Mouse (Mus musculus): ENCODE results near the gene Ccnd2.
A peak's percentile ranks its signal among the peaks of the same experiment; 100 is the strongest.

The Ccnd2 gene

DNA sequence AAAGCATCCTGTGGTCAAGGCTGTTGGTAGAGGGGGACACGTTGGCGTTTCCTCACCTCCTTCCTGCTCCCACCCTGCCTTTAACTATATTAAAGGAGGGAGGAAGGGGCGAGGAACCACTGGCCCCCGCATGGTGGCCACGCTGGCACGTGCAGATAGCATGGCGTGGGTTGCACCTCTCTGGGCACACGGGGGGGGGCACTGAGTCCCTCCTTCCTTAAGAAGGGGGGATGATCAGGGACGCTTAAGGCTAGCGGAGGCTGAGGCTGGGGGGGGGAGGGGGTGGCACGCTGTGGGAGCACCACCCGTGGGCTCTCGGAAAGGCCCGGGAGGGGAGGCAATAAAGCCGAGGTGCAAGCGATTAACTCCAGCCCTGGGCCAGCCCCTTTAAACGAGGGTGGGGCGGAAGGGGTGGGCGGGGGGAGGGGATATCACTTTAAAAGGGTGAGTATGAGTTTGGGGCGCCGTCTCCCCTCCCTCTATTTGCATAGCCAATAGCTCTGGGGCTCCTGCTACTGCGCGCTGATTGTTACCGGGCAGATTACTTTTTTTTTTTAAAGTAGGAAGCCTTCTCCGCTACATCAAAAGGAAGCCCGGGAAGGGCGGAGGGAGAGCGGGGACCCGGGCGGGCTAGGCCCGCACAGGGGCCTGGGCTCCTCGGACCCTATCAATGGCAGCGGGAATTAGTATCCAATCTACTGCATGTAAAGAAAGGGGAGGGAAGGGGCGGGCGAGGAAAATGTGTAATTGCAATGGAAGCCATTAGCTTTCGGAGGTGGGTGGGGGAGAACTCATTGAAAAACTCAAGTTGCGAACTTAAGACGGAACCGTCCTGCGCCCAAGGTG lies at the start of gene Ccnd2:
Gene Ccnd2 (minus strand): TSS at position 88 of the 846 bp plus-strand sequence.
- DNase-seq, result peak; percentile 56 to 65

DNA sequence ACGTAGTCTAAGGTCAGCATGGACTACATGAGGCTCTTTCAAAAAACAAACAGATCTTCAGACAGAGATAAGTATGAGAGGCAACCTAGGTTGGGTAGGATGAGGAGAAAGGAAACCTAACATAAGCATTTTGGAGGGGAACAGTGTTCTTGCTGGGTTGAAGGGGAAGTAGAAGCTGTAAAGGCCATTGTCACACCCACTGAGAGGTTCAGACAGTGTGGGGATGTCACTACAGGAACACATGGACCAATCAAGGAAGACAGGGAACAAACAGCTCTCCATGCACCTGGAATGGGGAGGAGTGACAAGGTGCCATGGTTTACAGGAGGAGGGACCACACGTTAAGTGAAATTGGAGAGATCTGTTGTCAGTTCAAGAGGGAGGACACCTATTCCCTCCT lies 45.0 kb upstream of the Ccnd2 start:
- no peak for DNase-seq

DNA sequence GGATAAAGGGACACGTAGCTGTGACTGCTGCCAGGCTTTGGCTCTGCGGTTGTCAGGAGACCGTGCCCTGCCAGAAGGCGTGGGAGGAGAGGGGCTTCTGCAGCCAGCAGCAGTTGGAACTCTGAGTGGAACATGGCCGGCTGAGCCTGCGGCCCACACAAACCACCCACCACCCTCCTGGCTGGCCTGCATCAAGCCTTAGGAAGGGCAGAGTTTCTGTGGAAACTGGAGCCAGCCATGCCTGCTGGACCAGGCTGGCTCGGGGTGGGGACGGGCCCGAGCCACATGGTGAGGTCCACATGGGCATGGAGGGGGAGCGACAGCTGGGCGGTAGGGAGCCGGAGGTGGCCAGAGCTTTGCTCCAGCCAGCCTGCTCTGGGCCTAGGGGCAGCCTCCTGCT lies 29.3 kb upstream of the Ccnd2 start:
- no peak for DNase-seq

- DNase-seq, result no peak
Observed at GRCm38 (mm10) chr6:127179056-127179759, 27.2 kb upstream of the Ccnd2 start.

GRCm38 (mm10) chr6:127177962-127178361 lies 26.0 kb upstream of the Ccnd2 start:
- DNase-seq, result no peak

DNA sequence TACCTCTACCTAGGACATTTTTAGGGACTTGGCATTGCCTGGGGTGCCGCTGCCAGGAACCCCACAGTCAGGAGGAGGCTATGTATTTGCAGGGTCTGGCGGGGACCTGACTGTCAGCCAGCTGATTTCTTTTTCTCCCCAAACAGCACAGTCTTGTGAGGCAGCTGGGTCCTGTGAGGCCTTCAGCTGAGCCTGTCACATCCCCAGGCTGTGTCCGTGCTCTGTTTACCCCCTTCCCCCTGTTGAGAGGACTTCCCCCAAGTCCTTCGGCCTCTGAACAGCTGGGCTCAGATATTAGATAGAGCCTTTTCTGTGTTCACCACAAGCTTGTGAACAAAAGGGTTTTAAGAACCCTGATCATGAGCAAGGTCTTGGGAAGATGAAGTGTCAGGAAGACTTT lies 25.4 kb upstream of the Ccnd2 start:
- DNase-seq, result no peak

DNA sequence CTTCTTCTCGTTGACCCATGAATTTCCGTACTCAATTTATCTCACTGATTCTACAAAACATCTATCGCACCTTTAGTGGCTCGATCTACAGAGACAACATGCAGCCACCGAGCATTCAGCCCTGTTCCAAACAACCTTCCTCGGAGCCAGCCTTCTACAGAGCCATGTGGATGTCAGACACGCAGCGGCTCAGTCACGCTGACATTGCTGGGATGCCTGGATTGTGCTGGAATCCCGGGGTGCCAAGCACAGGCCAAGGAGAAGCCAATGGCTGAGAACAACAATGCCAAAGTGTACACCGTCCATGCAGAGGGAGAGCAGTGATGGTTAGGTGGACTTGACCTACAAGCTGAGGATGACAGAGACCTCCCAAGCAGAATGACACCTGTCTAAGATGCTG lies 20.5 kb upstream of the Ccnd2 start:
- no peak for DNase-seq

DNA sequence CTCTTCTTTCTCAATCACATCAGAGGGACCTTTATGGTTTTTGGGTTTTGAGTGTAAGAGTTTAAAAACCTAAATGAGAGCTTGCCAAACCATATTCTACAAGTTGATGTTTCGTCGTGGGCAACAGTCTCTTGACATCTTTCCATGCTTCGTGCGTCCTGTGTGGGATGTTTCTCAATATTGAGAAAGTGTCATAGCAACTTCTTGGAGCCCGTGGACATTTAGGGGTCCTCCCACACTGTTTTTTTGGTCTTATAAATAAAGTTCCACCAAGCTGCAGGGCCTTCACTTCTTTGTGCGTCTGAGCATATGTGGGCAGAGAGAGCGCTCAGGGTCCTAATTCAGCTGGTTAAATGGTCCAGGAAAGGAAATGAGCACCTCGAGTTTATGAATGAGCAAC lies 18.7 kb upstream of the Ccnd2 start:
- DNase-seq, result no peak

DNA sequence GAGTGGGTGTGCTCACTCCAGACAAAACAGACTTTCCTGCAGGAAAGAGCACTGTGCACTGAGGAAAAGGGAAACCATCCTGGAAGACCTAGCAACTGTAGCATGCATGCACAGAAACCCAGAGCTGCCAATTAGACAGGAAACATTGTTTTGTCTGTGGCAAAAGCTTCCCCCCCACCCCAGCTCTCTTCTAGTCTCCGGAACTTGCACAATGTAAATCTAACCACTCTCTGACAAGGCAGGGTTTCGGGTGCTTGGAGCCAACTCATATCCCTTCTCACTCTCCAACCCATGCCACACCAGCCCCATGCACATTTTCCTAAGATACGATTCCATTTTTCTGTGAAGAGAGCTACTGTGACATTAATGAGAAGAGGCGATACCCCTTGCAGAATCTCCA lies 13.7 kb upstream of the Ccnd2 start:
- DNase-seq, result no peak

DNA sequence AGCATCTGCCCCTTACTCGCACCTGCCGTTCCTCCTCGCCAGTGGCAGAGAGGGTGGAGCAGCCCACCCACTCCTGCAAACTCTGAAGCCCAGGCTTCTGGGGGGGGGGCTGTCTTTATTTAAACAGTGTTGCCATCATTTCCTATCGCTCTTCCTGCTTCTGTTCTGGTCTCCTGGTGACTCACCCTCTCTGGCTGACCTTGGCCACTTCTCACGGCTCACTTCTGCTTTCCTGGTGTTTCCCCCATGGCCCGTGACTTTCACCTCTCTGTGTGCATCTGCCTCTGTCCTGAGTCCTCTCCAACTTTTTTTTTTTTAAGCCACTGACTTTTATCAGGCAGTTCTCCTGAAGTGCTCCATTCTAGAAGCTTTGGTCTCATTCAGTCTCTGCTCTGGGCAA lies 10.8 kb upstream of the Ccnd2 start:
- DNase-seq, result no peak

GRCm38 (mm10) chr6:127157321-127157720 lies 5.3 kb upstream of the Ccnd2 start:
- DNase-seq, result no peak

DNA sequence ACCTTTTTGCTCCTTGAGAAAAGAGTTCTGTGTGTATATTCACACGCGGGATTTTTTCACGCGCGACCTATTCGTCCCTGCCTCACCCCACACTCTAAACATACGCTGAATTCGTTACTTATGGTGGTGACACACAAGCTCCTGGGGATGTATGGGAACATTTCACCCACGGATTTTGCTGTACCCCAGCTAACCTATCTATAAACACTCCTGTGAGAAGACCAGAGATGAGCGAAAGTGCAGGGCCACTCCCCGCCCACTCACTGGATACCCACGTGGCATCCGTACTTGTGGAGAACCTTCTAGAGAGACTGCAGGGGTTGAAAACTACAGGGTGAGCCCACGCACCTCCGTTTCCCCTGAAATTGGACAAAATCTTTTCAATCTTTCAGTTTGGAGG lies 3.5 kb upstream of the Ccnd2 start:
- no peak for DNase-seq

DNA sequence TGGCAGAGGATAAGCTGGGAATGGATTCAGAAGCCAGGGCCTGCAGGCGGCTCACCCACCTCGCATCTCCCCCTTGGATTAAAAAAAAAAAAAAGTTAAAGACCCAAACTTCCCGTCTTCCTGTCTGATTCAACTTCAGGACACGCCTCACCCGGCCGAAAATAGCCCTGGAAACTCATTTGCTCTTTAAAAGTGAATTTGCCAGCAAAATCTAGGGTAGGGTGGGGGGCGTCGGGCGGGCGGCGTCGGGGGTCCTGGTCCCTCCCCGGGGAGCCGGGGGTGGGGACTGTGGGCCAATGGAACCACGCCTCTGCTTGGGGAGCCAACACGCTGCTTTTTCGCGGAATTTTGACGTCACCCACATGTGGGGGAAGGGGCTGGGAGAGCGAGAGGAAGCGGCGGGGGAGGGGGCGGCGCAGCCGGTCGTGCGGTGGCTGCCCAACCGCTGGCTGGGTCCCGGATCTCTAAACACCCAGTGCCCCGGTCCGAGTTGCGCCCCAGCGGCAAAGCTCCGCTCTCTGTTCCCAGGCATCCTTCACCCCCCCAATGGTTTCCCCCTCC lies 2.8 kb upstream of the Ccnd2 start:
- peak in 1 of 2 experiments; percentile 44 for DNase-seq

- DNase-seq, result no peak
Observed at GRCm38 (mm10) chr6:127153972-127154707, 2.1 kb upstream of the Ccnd2 start.

- peak in 1 of 2 experiments; percentile 40 for DNase-seq
Observed at GRCm38 (mm10) chr6:127153296-127153800, 1.4 kb upstream of the Ccnd2 start.

DNA sequence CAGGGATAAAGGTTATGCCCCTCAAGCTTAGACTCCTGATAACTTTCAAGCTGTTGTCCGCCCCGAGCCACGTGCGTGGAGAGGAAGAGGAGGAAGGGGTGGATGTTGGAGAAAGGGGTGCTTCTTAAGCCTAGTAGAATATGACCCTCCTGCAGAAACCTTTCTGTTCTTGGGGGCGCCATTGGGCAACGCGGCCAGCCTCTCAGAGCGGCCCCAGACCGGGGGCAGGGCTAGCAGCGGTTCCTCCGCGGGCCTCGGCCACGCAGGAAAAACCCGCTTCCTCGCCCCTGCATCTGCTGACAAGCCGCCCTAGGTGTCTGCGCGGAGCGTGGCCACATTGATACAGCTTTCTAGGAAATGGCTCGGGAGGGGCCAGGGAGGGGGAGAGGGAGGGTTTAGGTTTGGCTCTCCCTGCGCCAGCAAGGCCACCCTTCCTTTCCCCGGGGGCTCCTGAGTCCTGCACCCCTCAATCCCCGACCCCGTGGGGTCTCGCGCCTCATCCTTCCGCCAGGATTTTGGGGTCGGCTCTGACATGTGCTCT lies 358 bp downstream of the Ccnd2 start:
- DNase-seq, result no peak

GRCm38 (mm10) chr6:127150663-127151564 lies 1.1 kb downstream of the Ccnd2 start:
- DNase-seq, result peak in 1 of 2 experiments; percentile 48

- DNase-seq, result no peak
Observed at GRCm38 (mm10) chr6:127149944-127150662, 1.9 kb downstream of the Ccnd2 start.

DNA sequence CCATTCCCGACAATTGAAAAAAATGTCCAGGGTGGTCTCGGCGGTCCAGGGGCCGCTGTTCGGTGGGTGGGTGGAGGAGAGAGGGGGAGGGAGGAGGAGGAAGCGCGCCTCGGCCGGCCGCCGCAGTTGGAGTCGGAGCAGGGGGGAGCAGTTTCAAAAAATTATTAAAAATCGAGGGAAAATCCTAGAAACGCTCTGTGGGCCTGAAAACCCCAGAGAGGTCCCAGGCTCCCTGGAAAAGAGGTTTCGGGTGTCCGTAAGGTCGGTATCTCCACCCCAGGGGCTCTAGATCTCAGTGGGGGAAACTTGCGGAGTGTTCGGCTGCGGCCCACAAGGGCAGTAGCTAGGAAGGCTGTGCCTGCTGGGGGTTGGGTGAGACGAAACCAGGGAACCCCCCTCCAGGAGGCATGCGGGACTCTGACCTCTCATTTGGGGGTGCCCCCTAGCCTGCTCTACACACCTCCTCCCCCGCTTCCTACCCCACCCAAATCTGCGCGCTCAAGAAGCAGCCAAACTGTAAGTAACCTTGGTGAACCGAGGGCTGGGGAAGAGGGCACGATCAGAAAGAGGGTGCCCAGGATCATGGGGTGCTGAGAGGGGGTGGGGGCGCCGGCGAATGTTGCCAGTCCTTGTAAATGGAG lies 2.6 kb downstream of the Ccnd2 start:
- DNase-seq, result no peak

DNA sequence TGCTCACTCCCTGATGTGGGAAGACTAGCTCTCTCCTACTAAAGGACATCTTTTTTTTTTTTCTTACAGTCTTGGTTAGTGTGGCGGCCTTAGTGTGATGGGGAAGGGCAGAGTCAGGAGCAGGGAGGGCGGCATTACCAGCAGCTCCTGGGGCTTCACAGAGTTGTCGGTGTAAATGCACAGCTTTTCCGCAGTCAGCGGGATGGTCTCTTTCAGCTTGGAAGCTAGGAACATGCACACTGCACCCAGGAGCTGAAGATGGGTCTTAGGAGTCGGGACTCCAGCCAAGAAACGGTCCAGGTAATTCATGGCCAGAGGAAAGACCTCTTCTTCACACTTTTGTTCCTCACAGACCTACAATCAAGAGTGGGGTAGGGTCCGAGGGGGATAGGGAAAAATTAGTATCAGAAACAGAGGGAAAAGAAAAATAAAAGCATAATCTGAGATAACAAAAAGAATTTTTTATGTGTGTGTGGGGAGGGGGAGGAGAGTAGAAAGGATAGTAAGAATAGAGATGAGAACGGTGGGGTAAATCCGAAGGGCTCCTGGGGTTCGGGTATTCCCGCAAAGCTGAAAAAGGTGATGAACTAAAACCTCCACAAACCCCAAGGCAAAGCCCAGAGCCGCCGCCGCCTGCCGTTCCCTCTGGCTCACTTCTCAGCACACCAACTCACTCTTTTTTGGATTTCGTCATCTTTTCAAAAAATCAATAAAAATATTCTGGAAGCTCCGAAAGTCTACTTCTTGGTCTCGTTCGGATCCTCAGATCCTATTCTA lies 3.3 kb downstream of the Ccnd2 start:
- no peak for DNase-seq

Data from kidney, adult 8-10 months (tissue).